Mouse (Mus musculus) limb, embryonic 12.5 days (tissue): ENCODE measurements at regions not wholly inside any gene's neighbourhood (a gene's known extent, or its start where the extent isn't known, plus 50 kb on each side); places are given as distances from the start of the nearest gene placed in this dataset.

Experiments used
- ATAC-seq: fragments of 200-750 bp; cut with Nextera tagmentation; 2 replicates; pipeline ENCODE4 v1.8.0; 2017; ENCODE audit warnings: low read depth, moderate TSS enrichment; ENCODE audit not compliant: insufficient number of reproducible peaks, insufficient read depth, low FRiP score, low TSS enrichment
- H3K27ac ChIP-seq: fragments of 300-500 bp; sonication (generic); 2 replicates; pipeline ENCODE4 v1.5.1; 2016; ENCODE audit warnings: mild to moderate bottlenecking, moderate library complexity
- H3K27me3 ChIP-seq: fragments of 300-500 bp; sonication (generic); 2 replicates; pipeline ENCODE4 v1.6.1; 2016; ENCODE audit warnings: mild to moderate bottlenecking, moderate library complexity
- H3K36me3 ChIP-seq: fragments of 300-500 bp; sonication (generic); 2 replicates; pipeline ENCODE4 v1.6.1; 2016; ENCODE audit warnings: mild to moderate bottlenecking, moderate library complexity
- H3K4me1 ChIP-seq: fragments of 300-500 bp; sonication (generic); replicated peaks from 2 replicates; pipeline ENCODE4 v1.6.1; 2016
- H3K4me2 ChIP-seq: fragments of 300-500 bp; sonication (generic); 2 replicates; pipeline ENCODE4 v1.6.1; 2016; ENCODE audit warnings: mild to moderate bottlenecking, moderate library complexity
- H3K4me3 ChIP-seq: fragments of 300-500 bp; sonication (generic); replicated peaks from 2 replicates; pipeline ENCODE4 v1.5.1; 2016; ENCODE audit warnings: mild to moderate bottlenecking
- H3K9ac ChIP-seq: fragments of 300-500 bp; sonication (generic); replicated peaks from 2 replicates; pipeline ENCODE4 v1.6.1; 2016; ENCODE audit warnings: mild to moderate bottlenecking, moderate library complexity
- H3K9me3 ChIP-seq: fragments of 300-500 bp; sonication (generic); 2 replicates; pipeline ENCODE4 v1.6.1; 2016; ENCODE audit warnings: mild to moderate bottlenecking, moderate library complexity
- WGBS: fragments of 180-500 bp; shearing (Covaris S2); methylation state at CpG from one replicate; pipeline ENCODE4 v1.1.7; 2016; 5-methylcytosine and 5-hydroxymethylcytosine counted together

DNA sequence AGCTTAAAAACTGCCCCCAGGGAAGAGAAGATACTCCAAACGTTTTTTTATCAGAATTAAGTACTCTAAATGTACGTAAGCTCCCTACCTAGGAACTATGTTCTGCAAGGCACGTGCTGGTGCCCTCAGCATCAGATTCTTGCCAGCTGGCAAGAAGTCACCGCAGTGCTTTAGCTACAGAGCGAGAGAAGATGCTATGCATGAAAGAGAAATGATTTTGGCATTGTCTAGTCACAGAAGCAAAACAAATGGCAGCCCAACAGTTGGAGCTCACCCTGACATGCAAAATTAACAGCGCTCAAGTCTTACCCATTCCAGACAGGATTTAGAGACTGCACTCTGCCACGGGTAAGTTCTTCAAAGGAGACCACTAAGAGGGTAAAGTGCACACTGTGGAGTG, 311.5 kb downstream of the Glrx3 start:
- Histone ChIP-seq H3K27ac (no peak overlapping the region), H3K9me3 (no peaks in the 10 kb centered on the region), H3K4me3 (no peak overlapping the region), H3K4me1 (peaks cover 13% of the 10 kb centered on the region), H3K36me3 (no peaks in the 10 kb centered on the region), H3K27me3 (peaks cover 4% of the 10 kb centered on the region; the same call in 1 of the 2 replicates), H3K4me2 (no peak overlapping the region), H3K9ac (no peak overlapping the region)
- no peak for ATAC-seq
- 76% methylated on average over 7 of the region's 7 CpGs for WGBS

DNA sequence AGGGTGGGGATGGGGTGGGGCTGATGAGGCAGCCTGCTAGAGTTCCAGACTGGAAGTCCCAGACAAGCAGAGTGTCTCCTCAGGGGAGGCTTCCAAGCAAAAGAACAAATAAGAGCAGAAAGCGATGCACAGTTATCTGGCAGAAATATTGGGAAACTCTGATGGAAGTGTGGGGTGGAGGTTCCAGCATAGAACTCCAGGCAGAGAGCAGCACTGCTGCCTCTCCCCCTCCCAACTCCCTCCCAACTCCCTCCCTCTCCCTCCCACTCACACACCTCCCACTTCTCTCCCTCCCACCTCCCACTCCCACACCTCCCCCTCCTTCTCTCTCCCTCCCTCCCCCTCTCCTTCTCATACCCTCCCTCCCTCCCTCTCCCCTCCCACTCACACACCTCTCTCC, 313.3 kb downstream of the Glrx3 start:
- no peak overlapping the region for H3K9ac ChIP-seq
- ATAC-seq = no peak
- H3K9me3 ChIP-seq = no peaks in the 10 kb centered on the region
- H3K4me1 ChIP-seq = peaks cover 5% of the 10 kb centered on the region
- H3K4me2 ChIP-seq = no peak overlapping the region
- peaks cover 4% of the 10 kb centered on the region; the same call in 1 of the 2 replicates for H3K27me3 ChIP-seq
- WGBS = 64% methylated on average over 1 of the region's 1 CpGs
- no peak overlapping the region for H3K4me3 ChIP-seq
- no peak overlapping the region for H3K27ac ChIP-seq
- H3K36me3 ChIP-seq = no peaks in the 10 kb centered on the region

DNA sequence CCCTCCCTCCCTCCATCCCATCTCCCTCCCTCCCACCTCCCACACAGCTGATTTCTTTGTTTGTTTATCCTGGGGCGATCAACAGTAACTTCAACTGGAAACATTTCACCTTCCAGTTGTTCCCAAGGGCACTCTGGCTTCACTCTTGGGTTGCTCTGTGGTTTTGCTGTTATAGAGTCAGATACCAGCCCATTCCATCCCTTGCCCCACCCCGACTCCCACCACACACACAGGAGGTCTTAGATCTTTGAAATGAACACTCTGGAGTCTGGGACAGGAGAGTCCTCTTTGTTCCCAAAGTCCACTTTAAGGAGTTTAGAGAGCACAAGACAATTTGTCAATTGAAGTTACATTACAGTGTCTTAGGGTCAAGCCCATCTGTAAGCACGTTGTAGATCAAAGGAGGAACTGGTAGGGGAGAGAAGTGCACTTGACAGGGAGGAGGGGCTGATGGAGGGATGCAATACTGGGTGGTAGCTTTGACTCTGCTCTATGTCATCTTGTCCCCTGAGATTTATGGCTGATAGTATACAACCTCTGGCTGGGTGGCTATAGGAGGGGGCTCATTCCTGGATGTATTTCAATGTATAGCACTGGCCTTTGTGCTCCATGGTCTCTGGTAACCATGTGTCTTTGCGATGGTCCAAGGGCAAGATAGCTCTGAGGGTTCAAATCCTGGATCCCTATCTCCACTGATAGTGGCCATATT, 313.9 kb downstream of the Glrx3 start:
- Histone ChIP-seq H3K4me3 (no peak overlapping the region), H3K4me2 (no peak overlapping the region), H3K36me3 (no peaks in the 10 kb centered on the region), H3K27ac (no peak overlapping the region), H3K9ac (no peak overlapping the region), H3K27me3 (peaks cover under 1% of the 10 kb centered on the region; the same call in 1 of the 2 replicates), H3K9me3 (no peaks in the 10 kb centered on the region), H3K4me1 (peaks cover 5% of the 10 kb centered on the region)
- ATAC-seq = no peak
- WGBS = 25% methylated on average over 4 of the region's 4 CpGs

DNA sequence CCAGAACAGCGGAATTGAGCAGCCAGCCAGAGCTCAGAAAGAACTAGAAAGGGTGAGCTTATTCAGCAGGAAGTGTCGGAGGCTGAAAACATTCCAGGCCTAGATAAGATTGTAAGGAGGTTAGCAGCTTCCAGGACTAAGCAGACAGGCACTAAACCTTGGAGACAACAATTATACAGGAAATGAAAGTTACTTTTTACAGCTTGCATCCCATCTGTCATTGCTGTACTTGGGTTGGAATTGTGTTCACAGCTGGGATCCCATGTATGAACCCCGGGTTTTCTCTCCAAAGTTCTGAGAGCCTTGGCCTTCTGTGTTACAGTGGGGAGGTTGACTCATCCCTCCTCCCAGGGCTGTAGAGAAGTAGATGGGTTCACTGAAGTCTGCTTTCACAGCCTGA, 328.5 kb downstream of the Glrx3 start:
- H3K9me3 ChIP-seq = no peaks in the 10 kb centered on the region
- 56% methylated on average over 3 of the region's 3 CpGs for WGBS
- peaks cover 9% of the 10 kb centered on the region; the same call in 1 of the 2 replicates for H3K4me1 ChIP-seq
- no peak for ATAC-seq
- H3K27me3 ChIP-seq = no peaks in the 10 kb centered on the region
- no peak overlapping the region for H3K27ac ChIP-seq
- H3K9ac ChIP-seq = no peak overlapping the region
- no peaks in the 10 kb centered on the region for H3K36me3 ChIP-seq
- H3K4me3 ChIP-seq = no peak overlapping the region
- no peak overlapping the region for H3K4me2 ChIP-seq

DNA sequence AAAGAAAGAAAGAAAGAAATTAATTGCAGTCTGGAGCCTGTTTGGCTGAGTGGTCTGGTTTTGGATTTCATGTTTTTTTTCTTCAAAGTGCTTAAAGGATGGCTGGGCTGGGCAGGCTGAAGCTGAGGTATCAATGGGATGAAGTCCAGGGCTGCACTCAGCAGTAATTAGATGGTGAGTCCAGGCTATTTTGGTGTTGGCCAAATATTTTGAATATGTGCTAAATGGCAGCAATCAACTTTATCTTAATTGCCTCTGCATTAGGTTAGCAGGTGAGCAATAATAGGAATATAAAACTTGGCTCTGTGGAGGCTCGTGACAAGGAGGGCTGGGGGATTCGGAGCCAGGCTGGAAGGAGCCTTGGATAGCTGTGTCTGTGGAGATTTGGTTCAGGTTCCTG, 329.3 kb downstream of the Glrx3 start:
- no peaks in the 10 kb centered on the region for H3K9me3 ChIP-seq
- no peaks in the 10 kb centered on the region for H3K27me3 ChIP-seq
- no peak overlapping the region for H3K27ac ChIP-seq
- ATAC-seq = no peak
- peaks cover 9% of the 10 kb centered on the region; the same call in 1 of the 2 replicates for H3K4me1 ChIP-seq
- WGBS = 38% methylated on average over 2 of the region's 2 CpGs
- no peak overlapping the region for H3K4me3 ChIP-seq
- H3K9ac ChIP-seq = no peak overlapping the region
- no peaks in the 10 kb centered on the region for H3K36me3 ChIP-seq
- H3K4me2 ChIP-seq = no peak overlapping the region

DNA sequence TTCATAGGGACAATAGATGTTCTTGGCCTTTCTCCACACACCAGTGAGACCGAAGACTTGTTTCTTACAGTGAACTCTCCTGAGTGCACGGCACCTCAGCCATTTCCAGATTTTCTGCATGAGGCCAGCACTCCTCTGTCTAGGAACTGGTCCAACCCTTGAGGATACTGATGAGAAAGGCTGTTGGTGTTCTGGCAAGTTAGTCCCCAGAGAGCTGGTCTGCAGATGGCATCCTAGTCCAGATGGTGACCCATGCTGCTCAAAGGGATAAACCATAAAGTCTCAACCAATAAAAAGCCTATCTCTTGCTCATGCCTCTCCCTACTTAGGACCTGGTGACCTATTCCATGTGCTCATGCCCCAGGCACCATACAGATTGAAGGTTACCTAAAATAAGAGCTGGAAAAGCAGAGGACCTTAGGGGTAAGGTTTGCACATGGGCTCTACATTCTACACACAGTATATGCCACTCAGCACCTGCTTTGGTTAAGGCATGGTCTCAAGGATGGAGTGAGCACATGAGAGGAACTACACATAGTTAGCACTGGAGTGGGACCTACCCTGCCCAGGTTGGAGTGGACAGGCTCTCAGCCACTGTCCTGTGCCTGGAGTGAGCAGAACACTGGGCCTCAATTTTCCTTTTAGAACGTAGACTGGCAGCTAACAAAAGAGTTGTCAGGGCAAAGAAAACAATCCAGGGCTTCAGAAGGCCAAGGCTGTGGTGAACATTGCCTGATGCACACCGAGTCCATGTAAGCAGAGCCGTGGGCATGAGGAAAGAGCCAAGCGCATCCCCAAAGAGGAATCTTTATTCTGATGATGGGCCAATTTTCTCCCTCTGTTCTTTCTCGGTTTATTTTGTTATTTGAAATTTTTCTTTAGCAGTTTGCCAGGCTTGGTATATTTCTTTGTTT, 335.9 kb downstream of the Glrx3 start:
- no peak overlapping the region for H3K27ac ChIP-seq
- no peaks in the 10 kb centered on the region for H3K36me3 ChIP-seq
- H3K4me1 ChIP-seq = peaks cover 11% of the 10 kb centered on the region
- WGBS = 88% methylated on average over 7 of the region's 7 CpGs
- H3K9ac ChIP-seq = no peak overlapping the region
- no peaks in the 10 kb centered on the region for H3K27me3 ChIP-seq
- H3K4me2 ChIP-seq = no peak overlapping the region
- ATAC-seq = no peak
- H3K9me3 ChIP-seq = no peaks in the 10 kb centered on the region
- H3K4me3 ChIP-seq = no peak overlapping the region

DNA sequence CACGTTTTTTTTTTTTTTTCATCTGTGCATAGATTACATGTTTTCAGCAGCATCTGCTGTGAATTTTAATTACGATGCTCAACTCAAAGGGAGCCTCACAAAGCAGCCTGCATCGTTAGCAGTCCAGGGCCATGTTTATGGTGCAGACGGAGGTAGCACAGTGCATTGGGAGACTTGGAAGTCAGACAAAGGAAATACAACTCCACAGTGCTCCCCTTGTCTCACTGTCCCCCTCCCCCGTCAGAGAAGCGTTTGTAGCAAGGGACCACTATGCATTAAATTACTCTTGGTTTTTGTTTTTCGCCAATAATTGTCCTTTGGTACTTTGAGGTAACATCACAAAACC, 336.5 kb downstream of the Glrx3 start:
- Histone ChIP-seq H3K27me3 (no peaks in the 10 kb centered on the region), H3K9ac (no peak overlapping the region), H3K4me1 (peaks cover 11% of the 10 kb centered on the region), H3K9me3 (no peaks in the 10 kb centered on the region), H3K36me3 (no peaks in the 10 kb centered on the region), H3K27ac (no peak overlapping the region), H3K4me2 (no peak overlapping the region), H3K4me3 (no peak overlapping the region)
- 44% methylated on average over 7 of the region's 7 CpGs for WGBS
- ATAC-seq = no peak

DNA sequence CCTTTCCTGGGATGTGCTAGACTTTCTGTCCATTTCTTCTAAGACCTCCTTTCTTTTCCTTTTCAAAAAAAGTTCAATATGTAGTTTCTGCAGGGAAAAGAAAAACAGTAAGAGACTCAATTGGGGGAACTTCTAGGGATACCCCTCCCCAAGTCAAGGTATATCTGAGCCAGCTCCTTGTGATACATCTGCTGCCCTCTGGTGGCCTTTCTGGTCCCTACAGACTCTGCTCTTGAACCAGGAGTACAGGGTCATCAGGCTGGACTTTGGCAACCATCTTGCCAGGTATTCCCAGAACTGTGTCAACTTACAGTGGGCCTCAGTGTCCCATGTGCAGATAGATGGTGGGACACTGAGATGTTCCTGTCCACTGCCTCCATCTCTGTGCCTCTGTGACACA, 346.5 kb downstream of the Glrx3 start:
- H3K36me3 ChIP-seq = no peaks in the 10 kb centered on the region
- H3K9me3 ChIP-seq = no peaks in the 10 kb centered on the region
- H3K4me2 ChIP-seq = no peak overlapping the region
- no peaks in the 10 kb centered on the region for H3K27me3 ChIP-seq
- no peaks in the 10 kb centered on the region for H3K4me1 ChIP-seq
- ATAC-seq = no peak
- no peak overlapping the region for H3K9ac ChIP-seq
- no peak overlapping the region for H3K27ac ChIP-seq
- no peak overlapping the region for H3K4me3 ChIP-seq

DNA sequence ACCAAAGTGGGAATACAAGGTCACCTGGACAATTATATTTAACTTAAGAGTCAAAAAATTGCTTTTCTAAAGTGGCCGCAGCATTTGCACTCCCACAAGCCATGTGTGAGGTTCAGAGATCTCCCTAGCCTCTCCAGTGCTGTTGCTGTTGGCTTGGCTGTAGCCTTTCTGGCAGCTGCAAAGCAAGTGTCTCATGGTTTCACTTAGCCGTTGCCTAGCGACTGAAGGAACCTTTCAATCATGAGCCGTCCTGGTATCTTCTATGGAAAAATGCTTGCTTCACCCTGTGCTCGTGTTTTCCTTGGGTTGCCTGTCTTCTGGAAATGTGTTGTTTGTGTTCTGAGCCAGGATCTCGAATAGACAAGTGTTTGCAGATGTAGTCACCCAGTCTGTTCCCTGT, 367.9 kb downstream of the Glrx3 start:
- H3K4me1 ChIP-seq = no peaks in the 10 kb centered on the region
- H3K36me3 ChIP-seq = no peaks in the 10 kb centered on the region
- ATAC-seq = no peak
- no peak overlapping the region for H3K27ac ChIP-seq
- no peak overlapping the region for H3K4me2 ChIP-seq
- H3K9me3 ChIP-seq = no peaks in the 10 kb centered on the region
- no peak overlapping the region for H3K4me3 ChIP-seq
- H3K27me3 ChIP-seq = no peaks in the 10 kb centered on the region
- H3K9ac ChIP-seq = no peak overlapping the region
- WGBS = 52% methylated on average over 6 of the region's 6 CpGs

DNA sequence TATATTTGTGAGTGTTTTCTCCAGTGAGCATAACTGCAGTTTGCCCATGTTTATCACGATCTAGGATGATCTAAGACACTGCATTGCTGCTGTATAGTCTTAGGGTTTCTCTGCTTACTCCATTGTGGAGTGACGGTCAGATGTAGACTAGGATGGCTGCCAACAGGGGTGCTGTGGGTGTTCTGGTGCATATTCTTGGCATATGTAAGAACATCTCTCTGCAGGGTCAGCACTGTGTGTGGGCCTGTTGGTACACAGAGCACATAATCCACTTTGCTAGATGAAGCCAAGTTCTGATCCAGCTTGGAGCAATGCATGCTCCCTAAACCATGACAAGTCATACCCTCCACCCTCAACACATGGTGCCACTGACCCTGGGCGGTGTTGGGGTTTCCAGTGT, 375.4 kb downstream of the Glrx3 start:
- Histone ChIP-seq H3K4me3 (no peak overlapping the region), H3K27ac (no peak overlapping the region), H3K27me3 (no peaks in the 10 kb centered on the region), H3K4me1 (no peaks in the 10 kb centered on the region), H3K9ac (no peak overlapping the region), H3K9me3 (no peaks in the 10 kb centered on the region), H3K36me3 (no peaks in the 10 kb centered on the region), H3K4me2 (no peak overlapping the region)
- WGBS = 88% methylated on average over 3 of the region's 3 CpGs
- no peak for ATAC-seq

DNA sequence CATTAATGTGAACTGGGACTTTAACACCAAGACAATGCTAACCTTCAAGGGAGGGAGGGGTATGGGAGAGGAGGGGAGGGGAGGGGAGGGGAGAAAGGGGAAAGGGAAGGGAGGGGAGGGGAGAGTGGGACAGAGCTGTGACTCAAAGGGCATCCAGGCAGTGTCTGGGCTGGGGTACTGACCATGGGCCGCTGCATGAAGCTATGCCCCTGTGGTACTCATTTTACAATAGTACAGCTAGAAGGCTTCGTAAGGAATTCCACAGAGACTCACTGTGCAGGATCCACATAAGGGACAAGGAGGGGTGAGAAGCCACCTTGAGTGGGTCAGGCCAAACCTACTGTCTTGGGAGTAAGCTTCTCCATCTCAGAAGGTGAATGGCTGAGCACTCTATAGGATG, 403.1 kb downstream of the Glrx3 start:
- Histone ChIP-seq H3K27ac (no peak overlapping the region), H3K27me3 (no peaks in the 10 kb centered on the region), H3K4me3 (no peak overlapping the region), H3K36me3 (no peaks in the 10 kb centered on the region), H3K4me1 (peaks cover 19% of the 10 kb centered on the region; the same call in 1 of the 2 replicates), H3K4me2 (no peak overlapping the region), H3K9ac (no peak overlapping the region), H3K9me3 (no peaks in the 10 kb centered on the region)
- WGBS = 84% methylated on average over 2 of the region's 2 CpGs
- no peak for ATAC-seq
